Mouse (Mus musculus): ENCODE measurements at regions not wholly inside any gene's neighbourhood (a gene's known extent, or its start where the extent isn't known, plus 50 kb on each side); places are given as distances from the start of the nearest gene placed in this dataset.

- TF ChIP-seq CTCF (IDR thresholded peaks at IDR 0.05; ENCODE audit: insufficient read depth, low read length): no peak
- no peak for TF ChIP-seq POLR2A (IDR thresholded peaks at IDR 0.05; ENCODE audit: borderline replicate concordance, extremely low read depth, low read depth, low read length)
These were observed 181.8 kb upstream of the Nr5a2 start for GRCm38 (mm10) chr1:137141879-137142570.

Data from lung, adult 2 months (tissue).